Mouse (Mus musculus) heart, adult 2 months (tissue): Measurements from ENCODE around the gene Cnfn.

Source experiments
- EP300 ChIP-seq: fragments of 200-500 bp; IDR thresholded peaks from 2 replicates; pipeline ENCODE4 v1.6.1; 2011; ENCODE audit warnings: low read depth, low read length, control low read depth; ENCODE audit not compliant: insufficient read depth
- POLR2A ChIP-seq: fragments of 200-500 bp; IDR thresholded peaks from 2 replicates; pipeline ENCODE4 v1.6.1; 2011; ENCODE audit warnings: mild to moderate bottlenecking, low read depth, low read length, control low read depth; ENCODE audit not compliant: insufficient read depth

GRCm38 (mm10) chr7:25384818-25385217 lies 15.3 kb upstream of the Cnfn start:
- TF ChIP-seq EP300 (no peak), POLR2A (no peak)
